Mouse (Mus musculus): ENCODE results near the gene Sema3f. TPM values are rescaled to one million over a fixed set of nuclear protein-coding genes. Genes with fewer than 3 reads are reported as not detected.

Sema3f gene
- polyA plus RNA-seq (2015; fragmentation: Nextera tagmentation; extraction: Ambion mirVana) = 0.41 and 0.86 TPM in 2 replicates

GRCm38 (mm10) chr9:107709697-107710483 lies at the start of gene Sema3f:
Sema3f (minus strand) TSS chr9:107710475.
- H3K4me3 ChIP-seq (ENCODE audit: low read depth, low read length) = peak within 1 kb of the TSS; percentile 60
- H3K36me3 ChIP-seq (ENCODE audit: control insufficient read depth, insufficient read depth) = no peaks in the 10 kb centered on the region
- H3K27ac ChIP-seq (ENCODE audit: low read length) = no peak within 1 kb of the TSS
- H3K4me2 ChIP-seq (ENCODE audit: low read depth, low read length) = peak within 1 kb of the TSS; percentile 89
- no peaks in the 10 kb centered on the region for H3K9me3 ChIP-seq (replicated peaks; ENCODE audit: control insufficient read depth, low read length)
- peaks cover 11% of the 10 kb centered on the region for H3K4me1 ChIP-seq (ENCODE audit: control insufficient read depth, low read depth, low read length)
- H3K9ac ChIP-seq (ENCODE audit: low read depth, low read length) = peak within 1 kb of the TSS; percentile 28
- 1% methylated on average over 79 of the region's 86 CpGs for WGBS (ENCODE audit: insufficient replicate concordance)
- H3K27me3 ChIP-seq (ENCODE audit: control insufficient read depth, insufficient read depth, low read depth, low read length) = peaks cover 81% of the 10 kb centered on the region
- ATAC-seq (ENCODE audit: low read depth) = peak; percentile 85

GRCm38 (mm10) chr9:107759593-107759992 lies 49.3 kb upstream of the Sema3f start:
- Histone ChIP-seq H3K4me1 (ENCODE audit: control insufficient read depth, low read depth, low read length) (no peaks in the 10 kb centered on the region), H3K27ac (ENCODE audit: low read length) (no peak overlapping the region), H3K9me3 (replicated peaks; ENCODE audit: control insufficient read depth, low read length) (no peaks in the 10 kb centered on the region), H3K4me3 (ENCODE audit: low read depth, low read length) (no peak overlapping the region), H3K9ac (ENCODE audit: low read depth, low read length) (no peak overlapping the region), H3K27me3 (ENCODE audit: control insufficient read depth, insufficient read depth, low read depth, low read length) (no peaks in the 10 kb centered on the region), H3K4me2 (ENCODE audit: low read depth, low read length) (no peak overlapping the region), H3K36me3 (ENCODE audit: control insufficient read depth, insufficient read depth) (peaks cover 84% of the 10 kb centered on the region)
- no peak for ATAC-seq (ENCODE audit: low read depth)
- WGBS (ENCODE audit: insufficient replicate concordance) = 74% methylated on average over 6 of the region's 6 CpGs

- Histone ChIP-seq H3K4me2 (ENCODE audit: low read depth, low read length) (no peak overlapping the region), H3K9ac (ENCODE audit: low read depth, low read length) (no peak overlapping the region), H3K36me3 (ENCODE audit: control insufficient read depth, insufficient read depth) (peaks cover 91% of the 10 kb centered on the region), H3K4me3 (ENCODE audit: low read depth, low read length) (no peak overlapping the region), H3K27ac (ENCODE audit: low read length) (no peak overlapping the region), H3K27me3 (ENCODE audit: control insufficient read depth, insufficient read depth, low read depth, low read length) (no peaks in the 10 kb centered on the region), H3K9me3 (replicated peaks; ENCODE audit: control insufficient read depth, low read length) (no peaks in the 10 kb centered on the region), H3K4me1 (ENCODE audit: control insufficient read depth, low read depth, low read length) (no peaks in the 10 kb centered on the region)
- 83% methylated on average over 5 of the region's 5 CpGs for WGBS (ENCODE audit: insufficient replicate concordance)
- ATAC-seq (ENCODE audit: low read depth) = no peak
Measured at GRCm38 (mm10) chr9:107750378-107750777, 40.1 kb upstream of the Sema3f start.

GRCm38 (mm10) chr9:107748063-107748462 lies 37.8 kb upstream of the Sema3f start:
- no peak overlapping the region for H3K4me2 ChIP-seq (ENCODE audit: low read depth, low read length)
- H3K27ac ChIP-seq (ENCODE audit: low read length) = no peak overlapping the region
- H3K9ac ChIP-seq (ENCODE audit: low read depth, low read length) = no peak overlapping the region
- no peaks in the 10 kb centered on the region for H3K9me3 ChIP-seq (replicated peaks; ENCODE audit: control insufficient read depth, low read length)
- H3K36me3 ChIP-seq (ENCODE audit: control insufficient read depth, insufficient read depth) = peaks cover 96% of the 10 kb centered on the region
- H3K4me3 ChIP-seq (ENCODE audit: low read depth, low read length) = no peak overlapping the region
- no peaks in the 10 kb centered on the region for H3K4me1 ChIP-seq (ENCODE audit: control insufficient read depth, low read depth, low read length)
- ATAC-seq (ENCODE audit: low read depth) = no peak
- WGBS (ENCODE audit: insufficient replicate concordance) = 71% methylated on average over 3 of the region's 3 CpGs
- H3K27me3 ChIP-seq (ENCODE audit: control insufficient read depth, insufficient read depth, low read depth, low read length) = no peaks in the 10 kb centered on the region

- no peak overlapping the region for H3K9ac ChIP-seq (ENCODE audit: low read depth, low read length)
- ATAC-seq (ENCODE audit: low read depth) = no peak
Measured at GRCm38 (mm10) chr9:107747310-107747709, 37.0 kb upstream of the Sema3f start.

GRCm38 (mm10) chr9:107746679-107747078 lies 36.4 kb upstream of the Sema3f start:
- H3K27me3 ChIP-seq (ENCODE audit: control insufficient read depth, insufficient read depth, low read depth, low read length) = no peaks in the 10 kb centered on the region
- H3K27ac ChIP-seq (ENCODE audit: low read length) = no peak overlapping the region
- H3K36me3 ChIP-seq (ENCODE audit: control insufficient read depth, insufficient read depth) = peaks cover 97% of the 10 kb centered on the region
- no peak overlapping the region for H3K9ac ChIP-seq (ENCODE audit: low read depth, low read length)
- WGBS (ENCODE audit: insufficient replicate concordance) = 86% methylated on average over 3 of the region's 3 CpGs
- H3K9me3 ChIP-seq (replicated peaks; ENCODE audit: control insufficient read depth, low read length) = no peaks in the 10 kb centered on the region
- no peak overlapping the region for H3K4me2 ChIP-seq (ENCODE audit: low read depth, low read length)
- H3K4me3 ChIP-seq (ENCODE audit: low read depth, low read length) = no peak overlapping the region
- ATAC-seq (ENCODE audit: low read depth) = no peak
- no peaks in the 10 kb centered on the region for H3K4me1 ChIP-seq (ENCODE audit: control insufficient read depth, low read depth, low read length)

More at GRCm38 (mm10) chr9:107747310-107747709, 37.0 kb upstream of the Sema3f start:
- Histone ChIP-seq H3K36me3 (ENCODE audit: control insufficient read depth, insufficient read depth) (peaks cover 97% of the 10 kb centered on the region), H3K9me3 (replicated peaks; ENCODE audit: control insufficient read depth, low read length) (no peaks in the 10 kb centered on the region), H3K4me3 (ENCODE audit: low read depth, low read length) (no peak overlapping the region), H3K27ac (ENCODE audit: low read length) (no peak overlapping the region), H3K4me2 (ENCODE audit: low read depth, low read length) (no peak overlapping the region), H3K27me3 (ENCODE audit: control insufficient read depth, insufficient read depth, low read depth, low read length) (no peaks in the 10 kb centered on the region), H3K4me1 (ENCODE audit: control insufficient read depth, low read depth, low read length) (no peaks in the 10 kb centered on the region)
- WGBS (ENCODE audit: insufficient replicate concordance) = 70% methylated on average over 1 of the region's 1 CpGs

GRCm38 (mm10) chr9:107744061-107744460 lies 33.8 kb upstream of the Sema3f start:
- Histone ChIP-seq H3K27ac (ENCODE audit: low read length) (no peak overlapping the region), H3K27me3 (ENCODE audit: control insufficient read depth, insufficient read depth, low read depth, low read length) (no peaks in the 10 kb centered on the region), H3K36me3 (ENCODE audit: control insufficient read depth, insufficient read depth) (peaks cover 94% of the 10 kb centered on the region), H3K4me3 (ENCODE audit: low read depth, low read length) (no peak overlapping the region), H3K4me2 (ENCODE audit: low read depth, low read length) (no peak overlapping the region), H3K9me3 (replicated peaks; ENCODE audit: control insufficient read depth, low read length) (no peaks in the 10 kb centered on the region), H3K9ac (ENCODE audit: low read depth, low read length) (no peak overlapping the region), H3K4me1 (ENCODE audit: control insufficient read depth, low read depth, low read length) (no peaks in the 10 kb centered on the region)
- 86% methylated on average over 6 of the region's 6 CpGs for WGBS (ENCODE audit: insufficient replicate concordance)
- no peak for ATAC-seq (ENCODE audit: low read depth)

GRCm38 (mm10) chr9:107738841-107739202 lies 28.5 kb upstream of the Sema3f start:
- no peak overlapping the region for H3K4me3 ChIP-seq (ENCODE audit: low read depth, low read length)
- ATAC-seq (ENCODE audit: low read depth) = peak; percentile 47
- no peaks in the 10 kb centered on the region for H3K9me3 ChIP-seq (replicated peaks; ENCODE audit: control insufficient read depth, low read length)
- H3K4me2 ChIP-seq (ENCODE audit: low read depth, low read length) = no peak overlapping the region
- no peak overlapping the region for H3K9ac ChIP-seq (ENCODE audit: low read depth, low read length)
- peaks cover 49% of the 10 kb centered on the region for H3K36me3 ChIP-seq (ENCODE audit: control insufficient read depth, insufficient read depth)
- H3K27me3 ChIP-seq (ENCODE audit: control insufficient read depth, insufficient read depth, low read depth, low read length) = peaks cover 22% of the 10 kb centered on the region
- WGBS (ENCODE audit: insufficient replicate concordance) = 63% methylated on average over 4 of the region's 4 CpGs
- H3K27ac ChIP-seq (ENCODE audit: low read length) = no peak overlapping the region
- peaks cover 7% of the 10 kb centered on the region; the same call in 1 of the 2 replicates for H3K4me1 ChIP-seq (ENCODE audit: control insufficient read depth, low read depth, low read length)

- Histone ChIP-seq H3K9ac (ENCODE audit: low read depth, low read length) (no peak overlapping the region), H3K27ac (ENCODE audit: low read length) (no peak overlapping the region), H3K4me1 (ENCODE audit: control insufficient read depth, low read depth, low read length) (peaks cover 7% of the 10 kb centered on the region; the same call in 1 of the 2 replicates), H3K4me2 (ENCODE audit: low read depth, low read length) (no peak overlapping the region), H3K4me3 (ENCODE audit: low read depth, low read length) (no peak overlapping the region), H3K36me3 (ENCODE audit: control insufficient read depth, insufficient read depth) (peaks cover 43% of the 10 kb centered on the region), H3K27me3 (ENCODE audit: control insufficient read depth, insufficient read depth, low read depth, low read length) (peaks cover 22% of the 10 kb centered on the region), H3K9me3 (replicated peaks; ENCODE audit: control insufficient read depth, low read length) (no peaks in the 10 kb centered on the region)
- WGBS (ENCODE audit: insufficient replicate concordance) = 19% methylated on average over 7 of the region's 7 CpGs
- ATAC-seq (ENCODE audit: low read depth) = peak; percentile 58
Measured at GRCm38 (mm10) chr9:107738020-107738840, 28.0 kb upstream of the Sema3f start.
